Mouse (Mus musculus) kidney, embryonic 15.5 days (tissue): ENCODE results near the gene Spryd7. TPM values are rescaled to one million over a fixed set of nuclear protein-coding genes. Genes with fewer than 3 reads are reported as not detected.

ENCODE experiments used
- ATAC-seq: fragments of 200-750 bp; cut with Nextera tagmentation; replicated peaks from 2 replicates; pipeline ENCODE4 v1.8.0; 2017; ENCODE audit warnings: moderate TSS enrichment; ENCODE audit not compliant: low FRiP score
- H3K27ac ChIP-seq: fragments of 300-500 bp; sonication (generic); 2 replicates; pipeline ENCODE4 v1.5.1; 2015; ENCODE audit warnings: mild to moderate bottlenecking, inconsistent platforms
- H3K27me3 ChIP-seq: fragments of 300-500 bp; sonication (generic); 2 replicates; pipeline ENCODE4 v1.6.1; 2015; ENCODE audit warnings: inconsistent platforms
- H3K36me3 ChIP-seq: fragments of 300-500 bp; sonication (generic); 2 replicates; pipeline ENCODE4 v1.6.1; 2015; ENCODE audit warnings: inconsistent platforms
- H3K4me1 ChIP-seq: fragments of 300-500 bp; sonication (generic); 2 replicates; pipeline ENCODE4 v1.6.1; 2015; ENCODE audit warnings: inconsistent platforms
- H3K4me2 ChIP-seq: fragments of 300-500 bp; sonication (generic); 2 replicates; pipeline ENCODE4 v1.6.1; 2015; ENCODE audit warnings: moderate library complexity, mild to moderate bottlenecking, inconsistent platforms
- H3K4me3 ChIP-seq: fragments of 300-500 bp; sonication (generic); replicated peaks from 2 replicates; pipeline ENCODE4 v1.5.1; 2015; ENCODE audit warnings: mild to moderate bottlenecking, inconsistent platforms
- H3K9ac ChIP-seq: fragments of 300-500 bp; sonication (generic); 2 replicates; pipeline ENCODE4 v1.6.1; 2015; ENCODE audit warnings: mild to moderate bottlenecking, inconsistent platforms
- H3K9me3 ChIP-seq: fragments of 300-500 bp; sonication (generic); replicated peaks from 2 replicates; pipeline ENCODE4 v1.6.1; 2016; ENCODE audit warnings: inconsistent platforms
- WGBS: fragments of 180-500 bp; shearing (Covaris S2); methylation state at CpG from one replicate; pipeline ENCODE4 v1.1.7; 2015; ENCODE audit warnings: mixed read lengths; 5-methylcytosine and 5-hydroxymethylcytosine counted together
- polyA plus RNA-seq: library from polyadenylated mRNA; unstranded; fragments of >200 nt; fragmentation: Nextera tagmentation; extraction: Ambion mirVana; gene quantifications from 2 replicates; pipeline ENCODE4 v1.2.1, GENCODE M21; 2015

The Spryd7 gene
- polyA plus RNA-seq, 1 experiment from 2014 or later = 20.8 TPM

DNA sequence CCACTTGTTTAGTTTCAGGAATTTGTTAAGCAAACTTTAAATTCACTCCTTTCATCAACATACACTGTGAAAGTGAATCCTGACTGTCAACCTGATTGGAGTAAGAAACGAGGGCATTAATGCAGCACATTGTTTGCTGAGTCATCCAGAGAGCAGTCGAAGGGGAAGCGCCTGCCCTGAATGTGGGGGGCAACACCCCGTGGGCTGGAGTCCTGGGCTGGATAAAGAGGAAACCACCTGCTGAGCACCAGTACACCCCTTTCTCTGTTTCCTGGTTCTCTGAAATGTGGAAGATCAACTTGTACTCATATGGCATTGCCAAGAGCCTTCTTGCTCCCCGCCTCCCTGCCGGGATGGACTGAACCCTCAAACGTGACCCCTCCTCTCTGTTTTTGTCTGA is 27.2 kb downstream of the Spryd7 start:
- Histone ChIP-seq H3K9ac (no peak overlapping the region), H3K27me3 (no peaks in the 10 kb centered on the region), H3K4me2 (no peak overlapping the region), H3K9me3 (no peaks in the 10 kb centered on the region), H3K4me3 (no peak overlapping the region), H3K27ac (no peak overlapping the region), H3K4me1 (no peaks in the 10 kb centered on the region), H3K36me3 (peaks cover 3% of the 10 kb centered on the region; the same call in 1 of the 2 replicates)
- no peak for ATAC-seq
- WGBS = 86% methylated on average over 7 of the region's 7 CpGs

DNA sequence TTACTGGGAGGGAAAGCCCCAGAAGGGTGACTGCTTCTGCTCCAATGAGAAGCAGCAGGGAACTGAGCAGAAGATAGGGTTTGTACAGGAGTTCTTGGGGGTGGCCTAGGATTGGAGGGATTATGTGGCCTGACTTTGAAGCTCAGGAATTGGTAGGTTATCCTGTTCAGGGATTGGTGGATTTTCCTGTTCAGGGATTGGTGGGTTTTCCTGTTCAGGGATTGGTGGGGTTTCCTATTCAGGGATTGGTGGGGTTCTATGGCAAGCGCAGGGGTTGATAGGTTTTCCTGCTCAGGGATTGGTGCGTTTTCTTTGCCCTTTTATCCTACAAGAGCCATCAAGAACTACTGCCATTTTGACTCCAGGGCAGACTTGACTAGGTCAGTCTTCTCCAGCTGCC is 30.7 kb downstream of the Spryd7 start:
- H3K9me3 ChIP-seq = no peaks in the 10 kb centered on the region
- no peaks in the 10 kb centered on the region for H3K4me1 ChIP-seq
- H3K27ac ChIP-seq = no peak overlapping the region
- no peaks in the 10 kb centered on the region for H3K27me3 ChIP-seq
- WGBS = 94% methylated on average over 2 of the region's 2 CpGs
- ATAC-seq = no peak
- no peak overlapping the region for H3K4me2 ChIP-seq
- no peaks in the 10 kb centered on the region for H3K36me3 ChIP-seq
- no peak overlapping the region for H3K4me3 ChIP-seq
- H3K9ac ChIP-seq = no peak overlapping the region

DNA sequence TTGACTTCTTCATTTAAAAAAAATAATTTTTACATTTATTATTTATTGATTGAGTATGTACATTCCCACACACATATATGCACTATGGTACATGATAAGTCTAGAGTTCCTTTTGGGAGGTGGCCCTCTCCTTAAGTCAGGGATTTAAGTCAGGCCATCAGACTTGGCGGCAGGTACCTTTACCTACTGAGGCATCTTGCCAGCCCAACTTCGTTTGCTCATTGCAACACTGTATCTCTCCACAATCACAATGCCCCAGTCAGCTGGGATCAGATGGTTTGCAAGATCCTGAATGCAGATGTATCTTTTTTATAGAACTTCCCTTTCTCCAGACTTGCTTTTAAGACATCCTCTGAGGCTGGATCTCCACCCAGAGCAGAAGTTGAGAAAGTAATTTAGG is 32.9 kb downstream of the Spryd7 start:
- WGBS = 79% methylated on average over 2 of the region's 2 CpGs
- Histone ChIP-seq H3K27ac (no peak overlapping the region), H3K27me3 (no peaks in the 10 kb centered on the region)

DNA sequence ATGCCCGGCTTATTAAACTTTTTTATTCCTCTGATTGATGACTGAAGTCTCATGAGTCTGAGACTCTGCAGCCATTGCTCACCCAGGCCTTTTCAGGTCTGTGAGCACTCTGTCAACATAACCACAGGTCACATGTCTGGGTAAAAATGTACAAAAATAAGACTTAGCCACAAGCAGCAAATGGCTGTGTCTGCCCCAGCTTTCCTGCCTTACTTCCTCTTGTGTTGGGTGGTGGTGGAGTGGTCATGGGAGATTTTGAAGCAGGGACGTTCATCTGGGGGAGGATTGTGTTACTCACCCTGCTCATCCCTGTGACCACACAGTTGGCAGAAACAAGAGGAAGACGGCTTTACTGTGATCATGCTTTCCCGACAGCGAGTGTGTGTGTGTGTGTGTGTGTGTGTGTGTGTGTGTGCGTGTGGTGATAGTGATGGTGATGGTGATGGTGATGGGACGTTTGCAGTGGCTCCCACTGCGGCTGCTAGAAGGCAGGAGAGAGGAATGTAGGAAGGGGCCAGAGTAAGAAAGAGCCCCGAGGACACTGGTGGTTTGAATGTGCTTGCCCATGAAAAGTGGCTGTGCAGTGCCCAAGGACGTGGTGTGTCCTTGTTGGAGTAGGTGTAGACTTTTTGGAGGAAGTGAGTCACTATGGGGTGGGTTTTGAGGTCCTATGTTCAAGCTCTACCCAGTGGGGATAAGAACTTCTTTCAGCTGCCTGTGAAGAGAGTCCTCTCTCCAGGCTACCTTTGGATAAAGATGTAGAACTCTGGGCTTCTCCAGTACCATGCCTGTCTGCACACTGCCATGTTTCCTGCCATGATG is 37.8 kb downstream of the Spryd7 start:
- Histone ChIP-seq H3K36me3 (no peaks in the 10 kb centered on the region), H3K4me1 (no peaks in the 10 kb centered on the region), H3K9me3 (no peaks in the 10 kb centered on the region), H3K4me2 (no peak overlapping the region), H3K27me3 (no peaks in the 10 kb centered on the region), H3K27ac (no peak overlapping the region), H3K4me3 (no peak overlapping the region), H3K9ac (no peak overlapping the region)
- 82% methylated on average over 10 of the region's 10 CpGs for WGBS
- no peak for ATAC-seq

More for the DNA sequence above, 32.9 kb downstream of the Spryd7 start:
- Histone ChIP-seq H3K4me3 (no peak overlapping the region), H3K4me1 (no peaks in the 10 kb centered on the region), H3K9me3 (no peaks in the 10 kb centered on the region), H3K36me3 (no peaks in the 10 kb centered on the region), H3K9ac (no peak overlapping the region), H3K4me2 (no peak overlapping the region)
- no peak for ATAC-seq

DNA sequence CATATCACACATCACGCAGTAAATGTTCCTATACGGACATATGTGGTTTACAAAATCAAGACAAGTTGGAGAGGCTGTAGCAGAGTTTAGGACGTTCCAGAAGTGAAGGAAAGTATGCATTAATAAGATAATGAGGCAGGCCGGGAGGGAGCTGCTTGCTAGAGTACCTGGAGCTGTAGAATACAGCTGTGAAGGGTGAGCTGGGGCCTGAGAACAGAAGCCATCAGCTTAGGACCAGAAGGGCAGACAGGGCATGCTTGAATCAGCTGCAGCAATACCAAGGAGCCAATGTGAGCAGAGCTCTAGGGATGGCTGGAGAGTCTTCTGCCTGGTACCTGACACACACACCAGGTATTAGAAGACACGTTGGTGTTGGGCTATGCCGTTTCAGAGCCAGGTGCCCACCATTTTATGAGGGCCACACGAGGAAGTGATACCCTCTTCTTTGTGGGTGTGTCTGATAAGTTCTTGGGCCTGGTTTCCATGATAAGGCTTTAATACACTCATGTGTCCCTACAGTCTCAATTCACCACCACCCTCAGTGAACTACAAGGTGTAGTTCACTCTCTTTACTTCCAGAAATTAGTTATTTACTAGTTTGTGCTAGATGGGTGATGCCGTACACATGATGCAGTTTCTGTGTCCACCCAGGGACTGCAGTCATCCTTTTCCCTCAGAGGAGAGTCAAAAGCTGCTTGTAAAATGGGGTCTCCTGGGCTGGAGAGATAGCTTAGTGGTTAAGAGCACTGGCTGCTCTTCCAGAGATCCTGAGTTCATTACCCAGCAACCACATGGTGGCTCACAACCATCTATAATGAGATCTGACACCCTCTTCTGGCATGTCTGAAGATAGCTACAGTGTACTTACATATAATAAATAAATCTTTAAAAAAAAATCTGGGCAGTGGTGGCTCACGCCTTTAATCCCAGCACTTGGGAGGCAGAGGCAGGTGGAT is 39.9 kb downstream of the Spryd7 start:
- H3K27me3 ChIP-seq = no peaks in the 10 kb centered on the region
- ATAC-seq = no peak
- no peak overlapping the region for H3K4me3 ChIP-seq
- no peaks in the 10 kb centered on the region for H3K4me1 ChIP-seq
- H3K27ac ChIP-seq = no peak overlapping the region
- H3K9me3 ChIP-seq = no peaks in the 10 kb centered on the region
- WGBS = 86% methylated on average over 9 of the region's 9 CpGs
- no peak overlapping the region for H3K9ac ChIP-seq
- H3K36me3 ChIP-seq = no peaks in the 10 kb centered on the region
- H3K4me2 ChIP-seq = no peak overlapping the region

DNA sequence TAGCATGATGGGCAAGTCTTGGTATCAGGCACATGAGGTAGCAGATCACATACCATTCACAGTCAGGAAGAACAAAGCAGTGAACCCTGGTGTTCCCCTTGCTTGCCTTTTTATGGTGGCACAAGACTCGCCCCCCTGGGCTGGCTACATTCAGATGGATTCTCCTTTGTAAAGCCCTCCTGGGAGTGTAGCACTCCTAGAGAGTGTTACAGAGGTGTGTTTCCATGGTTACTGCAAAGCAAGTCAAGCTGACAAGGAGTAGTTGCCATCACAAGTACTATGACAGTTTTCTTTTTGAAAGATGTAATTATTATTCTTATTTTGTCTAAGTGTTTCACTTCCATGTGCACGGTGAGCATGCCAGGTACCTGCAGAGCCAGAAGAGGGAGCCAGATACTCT is 45.2 kb downstream of the Spryd7 start:
- no peaks in the 10 kb centered on the region for H3K36me3 ChIP-seq
- H3K4me1 ChIP-seq = no peaks in the 10 kb centered on the region
- no peak for ATAC-seq
- H3K9me3 ChIP-seq = no peaks in the 10 kb centered on the region; the same call in 1 of the 2 replicates
- no peak overlapping the region for H3K9ac ChIP-seq
- no peak overlapping the region for H3K4me2 ChIP-seq
- H3K27ac ChIP-seq = no peak overlapping the region
- H3K27me3 ChIP-seq = no peaks in the 10 kb centered on the region
- WGBS = 86% methylated on average over 2 of the region's 2 CpGs
- no peak overlapping the region for H3K4me3 ChIP-seq

DNA sequence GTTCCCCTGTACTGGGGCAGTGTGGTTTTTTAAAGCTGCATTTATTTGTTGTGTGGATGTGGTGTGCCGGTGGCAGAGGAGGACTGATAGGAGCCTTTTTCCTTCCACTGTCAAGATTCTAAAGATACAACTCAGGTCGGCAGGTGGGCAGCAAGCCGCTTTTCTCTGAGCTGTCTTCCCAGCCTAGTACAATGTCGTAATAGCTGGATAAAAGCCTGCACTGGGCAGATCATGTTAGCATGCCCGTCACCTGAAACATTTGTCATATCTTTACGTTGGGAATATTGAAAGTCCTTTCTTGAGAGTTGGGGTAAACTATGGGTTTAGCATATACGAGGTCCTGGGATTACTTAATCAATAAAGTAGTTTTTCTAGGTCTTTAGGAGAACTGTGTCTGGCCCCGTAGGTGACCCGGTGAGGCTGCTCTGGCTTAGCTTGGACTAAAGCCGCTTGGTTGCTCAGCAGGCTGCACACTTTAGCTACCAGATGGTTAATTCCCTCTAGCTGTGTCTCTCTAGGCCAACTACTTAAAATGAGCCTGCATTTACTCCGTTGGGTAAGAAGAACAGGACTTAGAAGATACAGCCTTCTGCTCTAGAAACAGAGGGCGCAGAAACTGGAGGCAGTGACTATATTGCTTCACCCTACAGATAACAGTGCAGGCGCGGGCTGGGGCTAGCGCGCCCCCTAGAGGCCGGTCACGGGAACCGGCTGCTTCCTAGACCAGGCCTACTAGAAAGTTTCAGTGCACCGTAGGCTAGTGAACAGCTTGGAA is 58.8 kb downstream of the Spryd7 start:
- Histone ChIP-seq H3K36me3 (no peaks in the 10 kb centered on the region), H3K4me2 (no peak overlapping the region), H3K27me3 (no peaks in the 10 kb centered on the region), H3K9me3 (no peaks in the 10 kb centered on the region), H3K9ac (no peak overlapping the region), H3K27ac (no peak overlapping the region), H3K4me3 (no peak overlapping the region), H3K4me1 (no peaks in the 10 kb centered on the region)
- 45% methylated on average over 20 of the region's 20 CpGs for WGBS
- no peak for ATAC-seq

DNA sequence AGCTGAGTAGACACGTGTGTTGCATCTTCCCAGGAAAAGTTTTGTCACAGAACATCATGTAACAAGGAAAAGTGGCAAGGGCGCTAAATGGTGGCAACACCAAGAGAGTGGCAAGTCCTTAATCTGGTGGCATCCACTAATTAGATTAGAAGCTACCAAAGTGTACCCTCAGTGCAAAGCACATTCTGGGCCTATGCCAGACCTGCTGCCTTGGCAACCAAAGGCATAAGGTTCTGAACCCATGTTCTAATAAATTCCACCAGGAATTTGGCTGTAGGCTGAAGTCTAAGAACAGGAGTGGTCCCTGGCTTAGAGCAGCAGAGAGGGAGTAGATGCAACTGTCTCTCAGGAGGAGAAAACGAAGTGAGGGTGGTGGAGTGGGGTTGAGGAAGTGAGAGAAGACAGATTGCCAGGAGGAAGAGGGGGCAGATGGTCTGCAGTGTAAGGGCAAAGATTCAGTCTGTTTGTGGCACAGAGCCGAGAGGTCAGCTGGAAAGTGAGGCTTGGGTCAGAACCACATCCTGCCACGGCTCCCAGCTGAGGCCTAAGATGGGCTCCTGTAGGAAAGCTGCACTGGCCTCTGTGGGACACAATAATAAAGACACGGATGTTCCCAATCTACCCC is 63.1 kb downstream of the Spryd7 start:
- ATAC-seq = no peak
- no peak overlapping the region for H3K4me2 ChIP-seq
- no peak overlapping the region for H3K9ac ChIP-seq
- no peaks in the 10 kb centered on the region for H3K9me3 ChIP-seq
- H3K27me3 ChIP-seq = no peaks in the 10 kb centered on the region
- H3K4me3 ChIP-seq = no peak overlapping the region
- 49% methylated on average over 6 of the region's 6 CpGs for WGBS
- H3K4me1 ChIP-seq = no peaks in the 10 kb centered on the region
- no peaks in the 10 kb centered on the region for H3K36me3 ChIP-seq
- no peak overlapping the region for H3K27ac ChIP-seq

Other genes with a start within 250 kb of the Spryd7 start
- 0.82 and 0.84 TPM in 2 replicates for gene Arl11, start 247.1 kb downstream of the Spryd7 start, polyA plus RNA-seq
- gene Ebpl, start 196.4 kb downstream of the Spryd7 start, polyA plus RNA-seq = 10.6 and 11.9 TPM in 2 replicates
- 48.4 and 48.8 TPM in 2 replicates for gene Kpna3, start 117.0 kb downstream of the Spryd7 start, polyA plus RNA-seq
- gene Trim13, start 41.4 kb upstream of the Spryd7 start, polyA plus RNA-seq = 16.0 and 16.3 TPM in 2 replicates
- 0.57 and 0.72 TPM in 2 replicates for gene Kcnrg, start 50.6 kb upstream of the Spryd7 start, polyA plus RNA-seq